Mouse (Mus musculus) liver, embryonic 14.5 days (tissue): ENCODE data around the gene Sell.

ENCODE experiments used
- CTCF ChIP-seq: IDR thresholded peaks from 2 replicates; pipeline ENCODE4 v1.5.1; 2016; ENCODE audit warnings: antibody characterized with exemption, low read depth, control low read depth
- EP300 ChIP-seq: IDR thresholded peaks from 2 replicates; pipeline ENCODE4 v1.6.1; 2016; ENCODE audit warnings: antibody characterized with exemption, low read depth

- TF ChIP-seq CTCF: peak; percentile 27; the same call in 1 of the 2 replicates
- TF ChIP-seq EP300: no peak
Observed at GRCm38 (mm10) chr1:164061278-164061677, 504 bp upstream of the Sell start.
